Mouse (Mus musculus) layer of hippocampus, adult 2 months (tissue): Measurements from ENCODE around the gene Tmem179. TPM values are rescaled to one million over a fixed set of nuclear protein-coding genes. Genes with fewer than 3 reads are reported as not detected.
A peak's percentile ranks its signal among the peaks of the same experiment; 100 is the strongest.

ENCODE experiments used
- DNase-seq, 2 experiments: peaks; one replicate each; pipeline ENCODE4 v3.0.0; 2022; ENCODE audit warnings: low spot score in 2 of 2
- H3K27ac ChIP-seq: fragments of 200-600 bp; 2 replicates; pipeline ENCODE4 v1.8.1; 2022
- H3K4me3 ChIP-seq: fragments of 200-600 bp; 2 replicates; pipeline ENCODE4 v1.8.1; 2022; ENCODE audit warnings: mild to moderate bottlenecking
- CTCF ChIP-seq: fragments of 200-600 bp; conservative IDR thresholded peaks from 2 replicates; pipeline ENCODE4 v1.8.1; 2022; ENCODE audit warnings: antibody characterized with exemption, mild to moderate bottlenecking, moderate library complexity
- total RNA-seq, 2 experiments: library from RNA; stranded (reverse); gene quantifications; 2 replicates each; pipeline ENCODE4 v1.2.3; 2021

Gene Tmem179
- total RNA-seq, 2 experiments from 2014 or later = 116 to 121 TPM

DNA sequence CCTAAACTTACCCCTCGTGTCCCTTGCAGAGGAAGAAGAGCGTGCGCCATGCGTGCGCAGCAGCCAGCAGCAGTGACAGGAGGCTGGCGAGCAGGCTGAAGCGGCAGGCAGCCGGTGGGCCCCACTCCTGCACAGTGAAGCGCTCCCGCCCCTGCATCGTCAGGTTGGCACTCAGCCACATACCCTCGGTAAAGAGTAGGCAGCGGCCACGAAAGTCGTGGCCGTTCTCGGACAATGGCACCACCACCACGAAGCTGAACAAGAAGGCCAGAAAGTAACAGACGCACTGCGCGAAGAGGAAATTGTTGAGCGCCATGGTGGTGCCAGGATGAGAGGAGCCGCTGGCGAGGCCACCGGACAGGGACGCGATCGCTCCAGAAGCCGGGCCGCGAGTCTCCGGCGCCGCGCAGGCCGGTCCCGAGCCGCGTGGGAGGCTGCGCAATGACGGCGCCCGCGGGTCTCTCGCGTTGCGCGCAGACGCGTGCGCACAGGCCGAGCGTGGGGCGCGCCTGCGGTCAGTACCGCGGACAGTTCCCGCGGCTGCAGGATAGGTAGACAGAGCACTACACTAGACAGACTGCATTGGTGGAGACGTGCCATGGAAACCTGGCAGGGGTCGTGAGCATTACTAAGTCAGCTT is 5.7 kb downstream of the Tmem179 start:
- H3K4me3 ChIP-seq = peak overlapping the region; percentile 72
- H3K27ac ChIP-seq = peak overlapping the region; percentile 96
- TF ChIP-seq CTCF = no peak
- peak; percentile 49 to 60 for DNase-seq

DNA sequence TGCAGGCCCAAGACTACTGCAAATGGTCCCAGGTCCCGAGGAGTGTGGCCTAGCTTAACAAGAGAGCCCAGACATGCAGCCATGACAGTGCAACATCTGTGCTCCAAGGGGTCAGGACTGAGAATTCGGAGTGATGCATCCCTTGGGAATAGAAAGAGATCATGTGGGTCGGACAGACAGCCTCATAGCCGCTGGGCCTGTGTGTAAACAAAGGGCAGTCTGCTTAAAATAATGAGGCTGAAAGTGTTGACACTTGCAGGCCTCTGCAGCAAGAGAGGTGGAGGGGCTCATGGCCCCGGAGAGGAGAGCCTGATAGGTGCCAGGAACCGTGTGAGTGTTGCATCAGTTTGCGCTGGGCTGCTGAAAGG is 6.2 kb downstream of the Tmem179 start:
- peak overlapping the region; percentile 72 for H3K4me3 ChIP-seq
- no peak for TF ChIP-seq CTCF
- DNase-seq = no peak
- peak overlapping the region; percentile 96 for H3K27ac ChIP-seq

DNA sequence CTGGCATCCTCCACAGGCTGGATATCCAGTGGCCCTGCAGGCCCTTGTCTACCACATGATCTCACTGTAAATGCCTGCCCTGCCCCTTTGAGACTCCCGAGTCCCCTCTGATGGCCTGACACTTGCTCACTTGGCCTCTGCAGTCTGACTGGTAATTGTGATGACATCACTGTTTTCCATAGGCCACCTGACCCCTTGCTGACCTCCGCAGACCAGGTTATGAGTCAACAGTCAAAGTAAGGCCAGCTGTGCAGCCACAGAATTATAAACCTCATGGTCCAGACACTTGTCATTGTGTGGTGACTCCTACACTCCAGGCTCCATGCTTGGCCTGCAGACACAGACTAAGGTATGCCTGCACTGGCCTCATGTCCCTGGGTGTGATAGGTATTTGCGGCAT is 8.6 kb downstream of the Tmem179 start:
- peak overlapping the region; percentile 32; the same call in 1 of the 2 replicates for H3K27ac ChIP-seq
- no peak for TF ChIP-seq CTCF

GRCm38 (mm10) chr12:112507264-112507663 is 9.3 kb downstream of the Tmem179 start:
- peak overlapping the region; percentile 18; the same call in 1 of the 2 replicates for H3K4me3 ChIP-seq
- DNase-seq = no peak
- TF ChIP-seq CTCF = no peak
- H3K27ac ChIP-seq = peak overlapping the region; percentile 36; the same call in 1 of the 2 replicates

More for the DNA sequence above, 8.6 kb downstream of the Tmem179 start:
- no peak for DNase-seq
- peak overlapping the region; percentile 18; the same call in 1 of the 2 replicates for H3K4me3 ChIP-seq

DNA sequence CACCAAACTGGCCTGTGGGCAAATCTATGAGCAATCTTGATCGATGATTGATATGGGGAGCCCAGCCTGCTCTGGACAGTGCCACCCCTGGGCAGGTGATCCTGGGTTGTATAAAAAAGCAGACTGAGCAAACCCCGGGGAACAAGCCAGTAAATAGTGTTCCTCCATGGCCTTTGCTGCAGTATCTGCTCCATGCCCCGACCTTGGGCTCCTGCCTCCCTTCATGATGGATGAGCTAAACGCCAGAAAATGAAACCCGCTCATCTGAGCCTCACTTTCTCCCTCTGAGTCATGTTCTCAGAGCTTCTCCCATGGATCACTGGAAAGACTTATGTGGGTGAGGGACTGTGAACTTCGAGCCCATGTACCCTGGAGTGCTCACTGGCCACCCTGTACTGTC is 10.3 kb downstream of the Tmem179 start:
- TF ChIP-seq CTCF = no peak

GRCm38 (mm10) chr12:112503003-112503771 is 13.4 kb downstream of the Tmem179 start:
- TF ChIP-seq CTCF = no peak
- no peak for DNase-seq

More for the DNA sequence above, 10.3 kb downstream of the Tmem179 start:
- DNase-seq = no peak
- no peak overlapping the region for H3K27ac ChIP-seq
- no peak overlapping the region for H3K4me3 ChIP-seq

DNA sequence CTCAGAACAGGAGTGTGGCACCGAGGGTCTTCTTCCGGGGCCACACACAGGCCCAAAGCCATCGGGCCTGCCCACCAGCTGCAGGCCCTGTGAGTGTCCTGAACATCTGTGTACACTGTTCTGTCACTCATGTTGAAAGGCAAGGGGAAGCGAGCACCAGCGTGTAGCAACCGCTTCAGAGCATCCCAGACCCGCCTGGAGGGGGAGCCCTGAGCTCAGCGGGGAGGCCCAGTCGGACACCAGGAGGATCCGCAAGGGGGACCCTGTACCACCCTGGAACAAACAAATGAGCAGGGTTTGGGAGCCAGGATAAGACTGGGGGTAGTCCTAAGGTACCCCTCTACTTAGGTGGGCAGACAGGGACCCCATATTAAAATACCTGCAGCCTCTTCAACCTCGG is 17.9 kb downstream of the Tmem179 start:
- H3K4me3 ChIP-seq = no peak overlapping the region
- H3K27ac ChIP-seq = no peak overlapping the region
- TF ChIP-seq CTCF = peak; percentile 82
- peak; percentile 65 to 72 for DNase-seq

More at GRCm38 (mm10) chr12:112503003-112503771, 13.4 kb downstream of the Tmem179 start:
- H3K4me3 ChIP-seq = no peak overlapping the region
- H3K27ac ChIP-seq = no peak overlapping the region

DNA sequence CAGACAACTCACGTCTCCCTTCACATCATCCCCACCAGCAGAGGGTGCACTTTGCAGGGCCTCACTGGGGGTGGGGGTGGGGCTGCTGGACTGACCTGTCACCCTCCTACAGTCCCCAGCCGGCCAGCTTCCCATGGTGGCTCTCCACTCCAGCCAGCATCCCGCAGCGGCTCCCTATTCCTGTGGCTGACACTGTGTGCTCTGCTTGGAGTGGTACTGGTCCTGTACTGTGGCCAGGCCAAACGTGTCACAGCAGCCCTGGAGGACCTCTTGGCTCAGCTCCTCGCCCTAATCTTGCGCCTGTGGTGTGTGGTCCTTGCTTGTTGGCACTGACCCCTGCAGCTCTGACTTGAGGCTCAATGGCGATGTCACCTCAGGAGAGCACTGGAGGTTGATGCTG is 18.8 kb downstream of the Tmem179 start:
- Histone ChIP-seq H3K27ac (no peak overlapping the region), H3K4me3 (no peak overlapping the region)
- DNase-seq = no peak
- TF ChIP-seq CTCF = peak; percentile 61

DNA sequence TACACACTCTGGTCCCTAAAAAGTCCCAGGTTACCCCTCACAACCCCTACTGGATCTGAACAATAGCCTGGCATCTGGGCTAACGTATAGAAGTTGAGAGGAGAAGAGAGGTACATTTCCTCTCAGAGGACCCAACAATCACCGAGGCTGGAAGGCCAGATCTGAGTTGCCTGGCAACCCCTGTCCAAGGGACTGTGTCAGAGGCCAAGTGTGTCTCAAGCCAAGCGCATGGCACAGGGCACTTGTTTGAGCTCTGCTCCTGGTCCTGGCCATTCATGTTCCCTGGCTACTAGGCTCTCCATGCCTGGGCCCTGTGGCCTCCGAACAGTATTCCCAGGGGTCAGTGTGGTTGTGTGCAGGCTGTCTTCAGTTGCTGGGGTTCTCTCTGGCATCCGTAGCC is 20.4 kb downstream of the Tmem179 start:
- no peak for TF ChIP-seq CTCF
- Histone ChIP-seq H3K27ac (no peak overlapping the region), H3K4me3 (no peak overlapping the region)
- no peak for DNase-seq

DNA sequence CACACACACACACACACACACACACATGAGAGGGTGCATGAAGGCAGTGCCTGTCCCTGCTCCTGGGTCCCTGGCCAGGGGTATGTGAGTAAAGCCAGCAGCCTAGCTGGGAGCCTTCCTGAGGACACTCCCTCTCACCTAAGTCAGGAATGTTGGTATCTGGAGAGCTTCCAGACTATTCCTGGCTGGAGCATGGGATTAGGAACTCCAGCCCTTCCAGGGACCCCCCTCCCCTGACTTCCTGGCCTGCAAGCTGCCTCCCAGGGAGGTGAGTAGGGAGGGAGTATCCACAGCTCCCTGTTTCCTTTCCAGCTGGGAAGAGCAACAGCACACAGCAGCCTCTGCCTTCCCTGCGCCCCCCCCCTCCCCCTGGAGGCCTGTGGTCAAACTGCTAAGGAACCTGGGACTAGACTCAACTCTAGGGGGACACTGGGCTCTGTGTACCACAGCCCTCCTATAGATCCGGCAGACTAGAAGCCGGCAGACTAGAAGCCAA is 26.1 kb downstream of the Tmem179 start:
- Histone ChIP-seq H3K27ac (no peak overlapping the region), H3K4me3 (no peak overlapping the region)
- DNase-seq = no peak
- TF ChIP-seq CTCF = peak; percentile 31

DNA sequence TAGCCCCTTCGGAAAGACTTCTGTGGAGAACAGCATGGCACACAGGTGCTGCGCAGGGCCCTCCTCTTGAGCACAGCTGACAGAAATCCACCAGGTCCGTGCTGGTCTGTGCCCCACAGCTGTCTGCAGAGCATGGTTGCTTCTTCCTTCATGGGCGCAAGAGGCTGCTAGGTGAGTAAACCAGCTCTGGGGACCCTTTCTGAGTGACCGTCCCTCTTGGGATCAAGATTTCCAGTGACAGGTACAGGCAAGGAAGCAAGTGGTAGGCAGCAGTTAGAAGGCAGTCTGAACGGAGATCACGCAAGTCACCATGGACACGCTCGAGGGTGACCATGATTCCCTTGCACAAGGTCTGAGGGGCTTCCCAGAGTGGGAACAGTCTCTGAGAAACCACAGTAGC is 27.0 kb downstream of the Tmem179 start:
- Histone ChIP-seq H3K27ac (no peak overlapping the region), H3K4me3 (no peak overlapping the region)
- no peak for TF ChIP-seq CTCF
- no peak for DNase-seq

DNA sequence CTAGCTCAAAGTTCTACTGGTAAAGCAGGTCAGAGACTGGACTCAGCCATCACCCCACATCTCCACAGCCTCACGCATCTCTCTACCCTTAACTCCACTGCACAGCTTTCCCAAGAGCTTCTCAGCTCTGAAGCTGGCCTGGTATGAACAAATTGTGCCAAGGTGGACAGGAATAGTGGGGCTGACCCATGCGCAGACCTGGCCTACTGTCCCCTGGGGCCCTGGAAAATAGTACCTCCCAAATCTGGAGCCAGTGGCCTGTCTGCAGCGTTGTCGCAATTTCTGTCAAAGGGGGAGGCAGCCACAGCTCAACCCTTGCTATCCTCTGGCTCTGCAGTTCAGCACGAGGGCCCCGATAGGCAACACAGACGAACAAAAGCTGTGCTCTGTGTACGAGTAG is 27.4 kb downstream of the Tmem179 start, which contains the start of gene A530016L24Rik:
A530016L24Rik (plus strand) TSS at position 315 of the 400 bp plus-strand sequence.
- no peak for DNase-seq
- no peak for TF ChIP-seq CTCF
- Histone ChIP-seq H3K4me3 (no peak within 1 kb of the TSS), H3K27ac (no peak within 1 kb of the TSS)

GRCm38 (mm10) chr12:112473777-112474176 is 42.8 kb downstream of the Tmem179 start:
- peak; percentile 64 to 90 for DNase-seq
- no peak overlapping the region for H3K4me3 ChIP-seq
- no peak overlapping the region for H3K27ac ChIP-seq
- TF ChIP-seq CTCF = peak; percentile 98
